8 mouse cellular contexts compared by ENCODE assay signal in genomic region chr9:102933925-102934721, GRCm38 (mm10). TPM values are rescaled to one million over a fixed set of nuclear protein-coding genes. Genes with fewer than 3 reads are reported as not detected.
DNase-seq lines count a peak whose midpoint lies in the region; ATAC-seq lines count a peak whose summit lies in the region.

No protein-coding gene starts in this region.

- H3K27ac ChIP-seq in heart, embryonic 12.5 days (ENCODE audit: poor library complexity, severe bottlenecking) = no peak overlapping the region
- H3K27ac ChIP-seq in embryonic facial prominence, embryonic 14.5 days (replicated peaks; ENCODE audit: low read depth, low read length) = no peak overlapping the region
- no peak overlapping the region for H3K27ac ChIP-seq in midbrain, embryonic 16.5 days (ENCODE audit: low read length)

- H3K4me3 ChIP-seq in heart, embryonic 12.5 days = peak overlapping the region; percentile 26
- peak overlapping the region; percentile 5; the same call in 1 of the 2 replicates for H3K4me3 ChIP-seq in embryonic facial prominence, embryonic 14.5 days (ENCODE audit: low read depth, low read length)
- no peak overlapping the region for H3K4me3 ChIP-seq in midbrain, embryonic 16.5 days (ENCODE audit: low read depth, low read length)

- no peaks in the 10 kb centered on the region for H3K36me3 ChIP-seq in heart, embryonic 12.5 days
- H3K36me3 ChIP-seq in embryonic facial prominence, embryonic 14.5 days (ENCODE audit: control insufficient read depth, insufficient read depth, low read length) = no peaks in the 10 kb centered on the region
- H3K36me3 ChIP-seq in midbrain, embryonic 16.5 days (ENCODE audit: control insufficient read depth, insufficient read depth, low read length) = no peaks in the 10 kb centered on the region

- 0 out of 2 replicates have a peak overlapping the region, but pooled peaks have one; percentile 23 for H3K9ac ChIP-seq in heart, embryonic 12.5 days
- 0 out of 2 replicates have a peak overlapping the region, but pooled peaks have one; percentile 11 for H3K9ac ChIP-seq in embryonic facial prominence, embryonic 14.5 days (ENCODE audit: low read depth, low read length)
- no peak overlapping the region for H3K9ac ChIP-seq in midbrain, embryonic 16.5 days (ENCODE audit: low read depth, low read length)

- peak; percentile 53; the same call in 1 of the 2 replicates for ATAC-seq in heart, embryonic 12.5 days (ENCODE audit: insufficient number of reproducible peaks, low FRiP score)
- peak; percentile 60; the same call in 1 of the 2 replicates for ATAC-seq in embryonic facial prominence, embryonic 14.5 days (ENCODE audit: low read depth)
- no peak for ATAC-seq in midbrain, embryonic 16.5 days
- ATAC-seq in frontal cortex, adult (ENCODE audit: low TSS enrichment) = no peak
- ATAC-seq in granulocyte monocyte progenitor cell, adult 5-6 weeks (replicated peaks; ENCODE audit: poor library complexity, severe bottlenecking) = no peak

- H3K9me3 ChIP-seq in heart, embryonic 12.5 days (replicated peaks) = no peaks in the 10 kb centered on the region
- no peaks in the 10 kb centered on the region for H3K9me3 ChIP-seq in embryonic facial prominence, embryonic 14.5 days (ENCODE audit: control insufficient read depth, low read length)
- no peaks in the 10 kb centered on the region for H3K9me3 ChIP-seq in midbrain, embryonic 16.5 days (replicated peaks; ENCODE audit: control insufficient read depth, low read length, poor library complexity, severe bottlenecking)

- H3K4me1 ChIP-seq in heart, embryonic 12.5 days (replicated peaks) = peaks cover 7% of the 10 kb centered on the region
- no peaks in the 10 kb centered on the region for H3K4me1 ChIP-seq in embryonic facial prominence, embryonic 14.5 days (ENCODE audit: control insufficient read depth, insufficient read depth, low read length)
- H3K4me1 ChIP-seq in midbrain, embryonic 16.5 days (ENCODE audit: control insufficient read depth, insufficient read depth, low read length) = no peaks in the 10 kb centered on the region

- 28% methylated on average over 20 of the region's 20 CpGs for WGBS in heart, embryonic 12.5 days
- 39% methylated on average over 20 of the region's 20 CpGs for WGBS in embryonic facial prominence, embryonic 14.5 days
- WGBS in midbrain, embryonic 16.5 days = 48% methylated on average over 20 of the region's 20 CpGs

- no peaks in the 10 kb centered on the region for H3K27me3 ChIP-seq in heart, embryonic 12.5 days (replicated peaks)
- no peaks in the 10 kb centered on the region for H3K27me3 ChIP-seq in embryonic facial prominence, embryonic 14.5 days (replicated peaks; ENCODE audit: control insufficient read depth, insufficient read depth, low read length)
- no peaks in the 10 kb centered on the region for H3K27me3 ChIP-seq in midbrain, embryonic 16.5 days (ENCODE audit: control insufficient read depth, insufficient read depth, low read depth, low read length)

- no peak for DNase-seq in heart, postnatal 25 days (ENCODE audit: low spot score)
- DNase-seq in embryonic facial prominence, embryonic 14.5 days (ENCODE audit: low spot score) = peak; percentile 76
- DNase-seq in liver (peak; percentile 50), MN1 (ENCODE audit: low spot score) (no peak)

- intact Hi-C loops in heart, postnatal 25 days (cut with DNase I) = no loop called here

- peak overlapping the region; percentile 64 for H3K4me2 ChIP-seq in heart, embryonic 12.5 days
- peak overlapping the region; percentile 45 for H3K4me2 ChIP-seq in embryonic facial prominence, embryonic 14.5 days (ENCODE audit: low read depth, low read length)
- H3K4me2 ChIP-seq in midbrain, embryonic 16.5 days (ENCODE audit: low read length) = peak overlapping the region; percentile 33

RNA-seq across cellular contexts. Expression of gene Slco2a1, which starts 54.4 kb away (rescaled TPM):
- polyA plus RNA-seq in heart, embryonic 12.5 days (2016; fragmentation: Nextera tagmentation; extraction: Ambion mirVana) = 7.1 and 9.0 TPM in 2 replicates
- total RNA-seq in heart, postnatal 25 days (2021) = 1 to 10 TPM; 4.8 to 5.6 TPM
- 8.8 and 10.0 TPM in 2 replicates for polyA plus RNA-seq in embryonic facial prominence, embryonic 14.5 days (2014; fragmentation: Nextera tagmentation; extraction: Ambion mirVana)
- 2.6 and 4.3 TPM in 2 replicates for polyA plus RNA-seq in midbrain, embryonic 16.5 days (2015; fragmentation: Nextera tagmentation; extraction: Ambion mirVana)
- total RNA-seq in granulocyte monocyte progenitor cell, adult 5-6 weeks (2014; fragmentation: Nextera tagmentation) = not detected in 2 replicates
- not detected in 2 replicates for total RNA-seq in granulocyte monocyte progenitor cell, adult 5-6 weeks (2017)

Comparison
In these comparisons a context has a peak if more than half of its experiments do, and no peak if none do; other contexts are left out.
1. ATAC-seq: peak in heart, embryonic 12.5 days (single experiment) and embryonic facial prominence, embryonic 14.5 days (single experiment); none in midbrain, embryonic 16.5 days (single experiment), frontal cortex, adult (single experiment) and granulocyte monocyte progenitor cell, adult 5-6 weeks (single experiment).
2. DNase-seq: peak in embryonic facial prominence, embryonic 14.5 days (single experiment) and liver (single experiment); none in heart, postnatal 25 days (single experiment) and MN1 (single experiment).
3. Peak in every context shown above with its lines, with median percentiles within 50 percentile points of each other: H3K4me2 ChIP-seq.